Mouse (Mus musculus) cerebellum, adult 18-20 months (tissue): ENCODE measurements around the gene Prorsd1.
"Not testable (repeated sequence)": the region's sequence is repeated elsewhere in the genome, so short reads cannot be mapped to it uniquely, and the experiment has no call there.

ENCODE experiments used
- DNase-seq, 2 experiments: peaks; one replicate each; pipeline ENCODE4 v3.0.0; 2021

Prorsd1 gene

DNA sequence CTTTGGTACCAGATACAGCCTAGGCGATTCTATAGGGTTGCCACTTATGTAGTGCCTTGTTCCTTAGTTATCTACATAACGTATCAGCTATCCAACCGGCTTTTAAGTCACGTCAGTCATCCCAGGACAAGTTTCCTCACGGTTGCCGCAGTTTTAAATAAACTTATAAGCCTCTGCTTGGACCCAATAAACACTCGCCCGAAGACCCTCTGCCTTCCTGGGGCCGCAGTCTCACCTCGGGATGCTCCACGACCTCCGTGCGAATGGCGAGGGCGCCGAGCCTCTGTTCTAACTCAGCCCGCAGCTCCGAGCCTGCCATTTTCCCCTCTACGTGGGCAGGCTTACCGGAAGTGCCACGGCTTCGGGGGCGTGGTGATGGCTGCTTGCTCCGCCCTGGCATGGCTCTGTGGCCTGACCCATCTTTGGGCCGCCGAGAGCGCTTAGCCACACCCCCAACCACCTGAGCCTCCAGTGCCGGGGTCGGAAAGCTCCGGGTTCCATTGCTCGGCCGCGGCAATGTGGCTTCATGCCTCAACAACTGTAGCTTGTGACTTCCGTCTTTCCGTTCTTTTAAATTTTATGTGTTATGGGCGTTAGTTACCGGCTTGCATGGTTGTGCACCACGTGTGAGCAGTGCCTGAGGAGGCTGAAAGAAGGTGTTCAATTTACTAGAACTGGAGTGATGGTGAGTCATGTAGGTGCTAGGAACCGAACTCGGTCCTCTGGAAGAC lies at the start of gene Prorsd1:
Gene Prorsd1, minus strand, starts transcription at position 352 of the 731 bp plus-strand sequence.
- peak; percentile 86 to 91 for DNase-seq

DNA sequence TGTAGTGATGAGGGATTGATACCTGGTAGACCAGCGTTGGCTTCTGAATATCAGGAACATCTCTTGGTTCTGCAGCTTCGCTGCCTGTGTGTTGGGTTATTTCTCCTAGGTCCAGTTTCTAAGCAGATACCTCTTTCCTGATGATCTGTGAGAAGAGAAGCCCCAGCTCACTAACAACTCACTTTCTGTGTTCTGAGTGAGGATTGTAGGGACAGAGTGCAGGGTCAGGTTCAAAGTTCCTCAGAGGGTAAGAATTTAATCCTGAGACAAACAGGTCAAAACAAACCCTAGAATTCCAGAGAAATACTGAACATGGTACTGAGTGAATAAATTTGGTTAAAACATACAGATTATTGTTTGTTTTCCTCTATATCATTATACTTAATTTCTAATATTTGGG lies 48.6 kb upstream of the Prorsd1 start:
- DNase-seq = no peak

DNA sequence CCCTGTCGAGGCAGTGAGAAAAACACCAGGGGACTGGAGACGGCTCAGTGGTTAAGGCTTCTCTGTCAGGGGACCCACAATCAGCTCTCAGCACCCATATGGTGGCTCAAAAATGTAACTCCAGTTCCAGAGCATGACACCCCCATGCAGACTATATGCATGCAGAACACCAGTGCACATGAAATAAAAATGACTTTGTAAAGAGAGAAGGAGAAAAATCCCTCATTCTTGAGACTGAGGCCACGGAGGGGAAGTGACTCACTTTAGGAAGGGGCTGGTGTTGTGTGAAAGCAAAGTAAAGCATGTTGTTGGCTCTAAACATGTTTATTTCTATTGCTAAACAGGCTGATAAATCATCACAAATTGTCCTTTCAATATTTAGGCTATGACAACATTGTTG lies 46.2 kb upstream of the Prorsd1 start:
- no peak for DNase-seq

DNA sequence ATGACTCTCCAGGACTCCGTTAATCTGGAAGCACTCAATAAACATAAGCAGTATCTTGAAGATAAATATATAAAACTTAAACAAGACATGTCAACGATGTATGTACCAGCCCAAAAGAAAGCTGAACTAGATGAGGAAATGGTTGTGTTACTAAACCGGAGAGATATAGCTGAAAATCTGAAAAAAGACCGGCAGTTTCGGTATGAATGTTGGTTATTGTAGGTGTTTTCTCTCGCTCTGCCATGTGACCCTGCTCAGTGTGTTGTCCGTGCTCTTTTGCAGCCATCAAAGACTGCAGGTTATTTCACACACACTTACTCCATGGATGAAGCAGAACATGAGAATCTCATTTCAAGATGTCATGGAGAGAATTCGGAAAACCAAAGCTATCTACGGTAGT lies 45.6 kb upstream of the Prorsd1 start:
- no peak for DNase-seq

DNA sequence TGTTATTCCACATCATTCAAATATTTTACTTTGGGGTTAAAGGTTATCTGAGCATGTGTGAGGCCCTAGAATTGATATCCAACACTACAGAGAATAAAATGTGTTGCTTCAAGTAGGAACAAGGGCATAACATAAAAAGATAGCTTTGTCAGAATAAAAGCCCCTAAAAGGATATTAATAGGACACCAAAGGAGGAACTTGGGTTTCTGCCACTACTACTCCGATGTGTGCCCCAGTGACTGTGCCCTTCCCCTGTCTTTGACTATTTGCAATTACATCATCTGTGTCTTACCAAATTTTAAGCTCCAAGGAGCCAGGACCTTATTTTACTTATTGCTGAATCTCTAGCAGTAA lies 34.6 kb upstream of the Prorsd1 start:
- no peak for DNase-seq

DNA sequence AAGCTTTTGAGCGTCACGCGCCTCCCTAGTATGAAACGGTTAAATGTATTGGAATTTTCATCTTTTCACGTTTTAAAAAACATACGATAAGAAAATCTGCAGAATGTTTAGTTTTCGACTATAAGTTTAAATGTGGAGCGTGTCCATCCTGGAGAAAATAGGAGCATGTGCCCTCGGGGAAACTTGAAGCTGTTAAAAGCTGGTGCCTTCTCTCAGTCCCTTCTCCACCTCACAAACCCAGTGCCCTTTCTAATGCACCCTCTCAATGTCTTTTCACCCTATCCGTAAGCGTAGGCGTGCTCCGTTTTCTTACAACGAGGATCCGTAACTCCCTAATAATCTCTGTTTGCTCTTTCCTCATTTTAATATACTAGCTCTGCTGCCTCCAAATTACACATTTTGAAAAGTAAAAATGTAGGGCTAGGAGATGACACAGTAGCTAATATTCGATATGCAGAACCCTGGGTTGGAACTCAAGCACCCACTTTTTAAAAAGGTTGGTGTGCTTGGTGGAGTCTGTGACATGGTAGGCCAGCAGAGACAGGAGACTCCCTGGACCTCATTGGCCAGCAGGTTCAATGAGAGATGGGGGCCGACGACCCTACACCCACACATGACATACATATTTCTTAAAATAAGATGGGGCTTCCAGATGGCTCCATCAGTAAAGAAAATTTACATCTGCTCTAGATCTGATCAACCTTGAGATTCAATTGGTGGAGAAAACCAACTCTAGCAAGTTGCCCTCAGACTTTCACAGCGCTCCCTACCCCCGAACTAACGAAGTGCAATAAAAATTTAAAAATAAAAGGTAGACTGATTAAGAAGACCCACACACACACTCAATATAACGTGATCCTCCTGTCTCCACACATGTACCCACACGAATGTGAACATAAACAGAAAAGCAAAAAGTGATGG lies 33.9 kb upstream of the Prorsd1 start:
- peak in 1 of 2 experiments; percentile 8 for DNase-seq

DNA sequence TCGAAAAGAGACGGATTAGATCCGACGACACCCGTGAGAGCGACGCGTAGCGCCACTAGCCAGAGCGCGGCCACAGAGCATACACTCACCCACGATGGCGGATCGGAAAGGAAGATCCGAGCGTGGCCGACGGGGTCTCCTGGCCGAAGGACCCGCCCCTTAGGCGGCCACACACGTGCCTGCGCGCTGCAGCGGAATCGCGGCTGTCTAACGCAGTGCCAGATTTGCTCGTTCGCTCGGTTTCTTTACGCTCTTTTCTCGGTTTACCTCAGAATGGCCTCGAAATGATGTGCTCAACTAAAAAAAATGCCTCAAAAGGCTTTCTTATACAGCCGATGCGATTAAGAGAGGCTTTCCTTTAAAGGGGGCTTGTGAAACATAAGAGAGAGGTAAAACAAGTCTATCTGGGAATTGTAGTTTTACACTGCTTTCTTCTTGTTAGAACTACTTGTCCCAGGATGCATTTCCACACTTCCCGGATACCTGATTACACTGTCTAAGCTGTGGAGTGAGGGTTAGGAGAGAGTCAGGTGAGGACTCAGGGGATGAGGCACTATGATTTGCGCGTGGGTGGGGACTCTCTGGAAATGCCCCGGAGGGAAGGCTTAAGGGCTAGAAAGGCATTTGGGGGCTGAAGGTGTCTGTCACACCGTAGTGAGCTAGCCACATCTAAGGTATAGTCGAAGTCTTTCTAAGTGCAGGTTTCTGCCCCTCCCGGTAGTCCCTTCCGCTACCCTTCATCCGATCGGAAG lies 33.1 kb upstream of the Prorsd1 start, which contains the start of the genes Clhc1 and Rps27a:
Gene Clhc1, plus strand, starts transcription at position 199 of the 752 bp plus-strand sequence.
Gene Rps27a, minus strand, starts transcription at position 358 of the 752 bp plus-strand sequence.
- DNase-seq = peak; percentile 93 to 95

DNA sequence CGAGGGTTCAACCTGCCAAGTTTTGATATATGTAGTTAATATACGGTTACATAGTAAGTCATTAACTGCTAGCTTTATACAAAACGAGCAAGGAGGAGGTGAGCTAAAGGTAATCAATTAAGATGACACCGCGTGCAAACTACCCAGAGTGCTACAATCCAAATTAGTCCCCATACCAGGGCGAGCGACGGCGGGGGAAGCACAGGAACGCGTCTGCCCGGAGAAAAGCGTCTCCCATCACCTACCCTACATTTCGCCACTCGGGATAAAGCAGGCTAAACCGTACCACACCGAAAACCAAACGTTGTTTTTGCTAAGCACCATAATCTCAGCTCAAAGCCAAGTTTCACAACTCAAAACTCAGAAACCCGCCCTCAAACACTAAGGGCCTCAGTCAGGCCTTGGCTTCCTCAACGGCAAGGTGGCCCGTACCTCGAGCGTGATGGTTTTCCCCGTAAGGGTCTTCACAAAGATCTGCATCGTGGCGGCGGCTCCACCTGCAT lies 32.5 kb upstream of the Prorsd1 start:
- DNase-seq = no peak

DNA sequence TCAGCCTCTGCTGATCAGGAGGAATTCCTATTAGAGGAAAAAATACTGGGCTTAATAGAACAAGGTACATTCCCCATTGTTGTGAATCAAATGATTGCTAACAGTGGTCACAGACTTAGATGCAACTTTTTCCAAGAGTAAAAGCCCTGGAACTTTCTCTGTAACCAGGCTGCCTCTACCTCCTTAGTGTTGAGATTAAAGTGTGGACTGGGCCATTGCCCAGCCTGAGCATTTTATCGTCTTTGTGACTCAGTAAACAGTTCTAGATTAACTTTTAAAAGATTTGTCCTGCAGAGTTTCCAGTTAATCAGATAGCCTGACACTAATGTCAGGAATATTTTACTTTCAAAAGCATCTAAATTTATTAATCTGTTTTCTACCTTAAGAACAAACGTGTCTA lies 31.9 kb upstream of the Prorsd1 start:
- DNase-seq = no peak

DNA sequence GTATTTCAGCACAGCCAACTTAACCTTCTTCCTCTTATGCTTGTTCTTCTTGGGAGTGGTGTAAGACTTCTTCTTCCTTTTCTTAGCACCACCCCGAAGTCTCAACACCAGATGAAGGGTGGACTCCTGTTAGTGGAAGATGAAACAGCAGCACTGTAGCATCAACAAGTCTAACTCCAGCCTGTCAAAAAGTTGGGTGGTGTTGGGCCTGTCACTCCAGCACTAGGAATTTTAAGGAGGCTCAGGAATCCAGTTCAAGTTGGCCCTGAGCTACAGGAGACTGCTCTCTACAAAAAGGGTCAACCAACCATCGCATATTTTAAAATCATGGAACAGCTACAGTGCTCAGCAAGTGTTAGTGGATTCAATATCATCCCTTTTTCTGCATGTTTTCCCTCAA lies 31.5 kb upstream of the Prorsd1 start:
- not testable (repeated sequence) for DNase-seq

DNA sequence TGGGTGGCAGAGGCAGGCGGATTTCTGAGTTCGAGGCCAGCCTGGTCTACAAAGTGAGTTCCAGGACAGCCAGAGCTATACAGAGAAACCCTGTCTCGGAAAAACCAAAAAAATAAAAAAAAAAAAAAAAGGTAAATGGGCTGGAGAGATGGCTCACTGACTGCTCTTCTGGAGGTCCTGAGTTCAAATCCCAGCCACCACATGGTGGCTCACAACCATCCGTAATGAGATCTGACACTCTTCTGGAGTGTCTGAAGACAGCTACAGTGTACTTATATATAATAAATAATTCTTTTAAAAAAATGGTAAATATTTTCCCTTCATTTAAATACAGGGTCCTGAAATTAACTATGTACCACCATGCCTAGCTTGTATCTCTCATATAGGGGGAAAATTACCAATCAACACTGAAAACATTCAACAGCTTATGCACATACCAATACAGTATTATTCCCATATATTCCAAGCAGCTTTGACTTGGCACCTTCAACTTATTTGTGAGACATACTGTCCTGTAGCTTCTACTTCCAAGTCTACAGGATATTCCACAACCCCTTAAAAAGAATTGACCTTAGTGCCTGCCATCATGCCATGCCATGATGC lies 30.4 kb upstream of the Prorsd1 start:
- DNase-seq = not testable (repeated sequence)

DNA sequence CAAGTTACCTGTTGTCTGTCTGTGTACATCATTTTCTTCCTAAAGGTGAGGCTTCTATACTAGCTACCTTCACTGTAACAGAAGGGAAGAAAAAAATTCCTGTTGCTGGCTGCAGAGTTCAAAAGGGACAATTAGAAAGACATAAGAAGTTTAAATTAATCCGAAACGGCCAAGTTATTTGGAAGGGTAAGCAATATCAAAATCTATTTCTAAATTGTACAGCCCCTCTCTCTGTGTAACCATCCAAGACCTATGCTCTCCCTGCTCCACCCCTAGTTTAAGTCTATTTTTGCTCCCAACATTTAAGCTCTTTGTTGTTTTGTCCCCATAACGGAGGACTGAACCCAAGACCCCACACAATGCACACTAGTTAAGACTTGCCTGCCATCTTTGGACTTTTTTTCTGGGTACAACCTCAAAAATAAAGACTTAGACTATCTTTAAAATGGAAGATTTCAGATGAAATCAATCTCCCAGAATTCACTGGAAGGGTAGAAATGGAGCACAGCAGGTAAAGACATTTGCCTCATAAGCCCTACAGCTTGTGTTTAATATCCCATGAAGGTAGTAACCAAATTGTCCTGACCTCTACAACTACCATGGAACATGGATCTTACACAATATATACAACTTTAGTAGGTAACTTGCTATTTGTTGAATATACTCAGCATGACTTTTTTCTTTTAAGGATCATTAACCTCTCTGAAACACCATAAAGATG lies 29.6 kb upstream of the Prorsd1 start:
- DNase-seq = no peak

DNA sequence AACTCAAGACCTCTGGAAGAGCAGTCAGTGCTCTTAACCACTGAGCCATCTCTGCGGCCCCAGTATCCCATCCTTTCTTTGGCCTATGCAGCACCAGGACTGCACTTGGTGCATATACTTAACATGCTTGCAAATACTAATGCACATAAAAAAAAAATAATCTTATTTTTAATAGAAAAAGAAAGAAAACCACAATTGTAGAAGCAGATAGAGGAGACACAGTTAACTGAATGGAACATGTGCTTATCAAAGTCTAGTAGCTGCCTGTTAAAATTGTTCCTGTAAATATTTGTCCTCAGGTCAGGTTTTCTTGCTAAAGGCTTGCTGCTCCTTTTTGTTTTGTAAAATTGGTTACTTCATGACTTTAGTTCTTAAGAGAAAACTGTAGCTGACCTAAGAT lies 23.4 kb upstream of the Prorsd1 start:
- no peak for DNase-seq

DNA sequence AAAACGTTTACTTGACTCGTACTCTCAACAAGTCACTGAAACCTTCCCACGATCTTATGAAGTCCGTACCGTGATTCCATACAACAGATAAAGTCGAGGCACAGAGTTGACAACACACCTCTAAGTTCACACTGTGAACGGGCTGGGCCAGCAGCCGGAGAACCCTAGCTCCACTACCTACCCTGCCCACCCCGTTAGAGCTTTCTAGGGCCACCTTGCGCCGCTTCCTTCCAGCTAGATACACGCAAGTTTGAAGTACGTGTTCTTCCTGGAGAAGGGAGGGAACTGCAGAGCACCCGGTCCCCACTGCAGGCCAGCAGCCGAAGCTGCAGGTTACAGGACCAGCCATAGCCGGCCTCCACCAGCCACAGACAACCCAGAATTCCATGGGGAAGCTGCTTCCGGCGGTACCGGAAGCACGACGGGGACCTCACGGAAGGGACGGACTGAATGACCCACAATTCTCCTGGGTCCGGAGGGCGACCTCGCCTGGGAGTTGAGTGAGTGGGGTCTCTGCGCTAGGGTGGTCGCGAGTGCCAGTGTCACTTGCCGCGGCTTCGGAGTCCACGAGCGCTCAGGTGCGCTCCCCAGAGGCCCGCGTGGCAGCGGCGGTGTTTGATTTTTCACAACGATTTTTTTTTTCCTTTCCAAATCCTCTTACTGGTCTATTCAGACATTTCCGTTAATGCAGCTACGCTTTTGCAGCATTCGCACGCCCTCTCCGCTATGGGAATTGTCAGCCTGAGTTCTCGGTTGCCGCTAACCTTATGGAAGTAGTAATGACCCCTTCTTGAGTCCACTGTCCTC lies 11.4 kb upstream of the Prorsd1 start, which contains the start of gene Mtif2:
Gene Mtif2, plus strand, starts transcription at position 421 of the 807 bp plus-strand sequence.
- peak; percentile 76 to 81 for DNase-seq

DNA sequence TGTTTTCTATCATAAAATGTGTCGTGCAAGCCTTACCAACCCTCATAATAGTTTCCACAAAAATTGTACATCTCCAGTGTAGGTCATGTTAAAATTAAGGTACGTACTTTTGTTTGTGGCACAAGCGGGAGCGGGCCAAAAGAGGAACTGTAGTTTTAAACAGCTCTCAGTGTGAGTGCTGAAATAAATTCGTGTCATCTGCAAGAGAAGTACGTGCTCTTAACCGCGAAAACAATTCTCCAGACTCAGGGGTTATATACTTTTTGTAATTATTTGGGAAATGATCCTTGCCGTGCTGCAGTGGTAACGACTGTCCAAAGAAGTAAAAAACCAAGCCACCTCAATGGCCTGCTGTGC lies 530 bp downstream of the Prorsd1 start:
- no peak for DNase-seq

DNA sequence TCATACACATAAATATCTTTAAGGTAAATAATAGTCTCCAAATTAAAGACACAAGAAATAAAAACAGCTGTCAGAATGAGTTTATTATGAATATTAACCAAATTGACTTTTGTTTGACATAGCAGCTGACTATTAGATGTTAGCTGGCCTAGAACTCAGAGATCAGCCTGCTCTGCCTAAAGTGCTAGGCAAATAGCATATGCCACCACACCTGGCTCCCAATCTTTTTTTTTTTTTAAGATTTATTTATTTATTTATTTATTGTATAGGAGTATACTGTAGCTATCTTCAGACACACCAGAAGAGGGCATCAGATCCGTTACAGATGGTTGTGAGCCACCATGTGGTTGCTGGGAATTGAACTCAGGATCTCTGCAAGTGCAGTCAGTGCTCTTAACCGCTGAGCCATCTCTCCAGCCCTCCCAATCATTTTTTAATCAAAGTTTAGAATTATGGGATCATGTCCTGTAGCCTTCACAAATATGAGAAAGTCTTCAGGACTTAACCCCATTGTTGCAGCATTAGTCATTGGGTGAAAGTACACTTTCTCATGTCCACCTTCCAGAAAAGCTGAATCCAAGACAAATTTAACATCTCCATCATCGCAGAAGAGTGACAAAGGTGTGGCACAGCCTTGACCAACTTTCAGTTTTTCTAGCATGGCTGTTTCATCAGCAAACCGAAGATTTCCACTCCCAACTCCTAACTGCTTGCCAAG lies 1.9 kb downstream of the Prorsd1 start:
- DNase-seq = no peak

DNA sequence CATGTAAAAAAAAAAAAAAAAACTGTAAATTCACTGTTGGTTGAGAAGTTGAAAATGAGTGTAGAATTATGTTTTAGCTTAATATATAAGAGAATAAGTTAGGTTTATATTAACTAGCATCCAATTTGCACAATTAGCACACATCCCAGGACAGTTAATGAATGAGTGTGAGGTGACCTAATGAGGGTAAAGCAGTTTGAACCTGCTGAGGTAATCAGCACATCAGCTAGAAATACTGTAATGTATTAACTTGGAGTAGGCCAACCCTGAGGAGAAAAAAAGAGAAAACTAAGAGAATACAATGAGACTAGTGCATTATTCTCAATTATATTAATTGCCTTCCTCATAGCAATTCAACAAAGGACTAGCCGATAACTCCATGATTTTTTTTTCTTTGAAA lies 5.4 kb downstream of the Prorsd1 start:
- DNase-seq = no peak

DNA sequence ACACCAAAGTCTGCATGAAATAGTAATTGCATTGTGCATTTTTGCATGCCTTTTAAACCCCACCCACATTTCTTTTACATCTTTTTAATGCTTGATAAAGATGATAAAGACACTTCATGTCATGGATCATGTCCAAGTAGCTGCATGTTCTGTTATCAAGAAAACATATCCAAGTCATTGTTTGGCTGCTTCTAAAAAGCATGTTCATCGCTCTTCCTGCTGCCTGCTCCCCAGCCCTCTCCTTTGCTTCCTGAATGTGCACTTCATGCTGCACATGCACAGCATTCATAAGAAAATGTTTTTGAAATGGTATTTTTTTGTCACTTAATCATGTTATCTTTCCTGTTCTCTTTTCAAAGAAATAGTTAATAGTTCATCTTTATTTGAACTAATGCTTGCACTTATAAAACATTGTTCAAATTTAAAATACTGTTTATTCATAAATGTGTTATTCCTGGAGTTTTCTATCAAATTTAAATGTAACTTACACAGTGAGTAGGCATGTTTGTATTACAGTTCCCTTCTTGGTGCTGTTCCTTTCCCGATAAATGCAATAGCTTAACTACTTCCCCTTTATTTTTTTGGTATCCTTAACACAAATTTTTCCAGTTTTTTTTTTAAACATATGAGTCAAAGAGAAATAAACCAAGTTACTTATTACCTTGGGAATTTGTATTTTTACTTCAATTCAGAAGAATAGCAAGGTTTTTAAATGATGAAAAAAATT lies 9.8 kb downstream of the Prorsd1 start:
- no peak for DNase-seq
